Mouse (Mus musculus) testis, adult 2 months (tissue): ENCODE results near the gene Pecam1.

ENCODE experiments used
- CTCF ChIP-seq: fragments of 200-500 bp; IDR thresholded peaks from 2 replicates; pipeline ENCODE4 v1.5.1; 2012; ENCODE audit warnings: low read depth, mild to moderate bottlenecking, inconsistent platforms, low read length, moderate library complexity; ENCODE audit not compliant: control insufficient read depth, insufficient read depth, insufficient replicate concordance
- POLR2A ChIP-seq: fragments of 200-500 bp; IDR thresholded peaks from 2 replicates; pipeline ENCODE4 v1.6.1; 2012; ENCODE audit warnings: low read depth, mild to moderate bottlenecking, inconsistent platforms, low read length, moderate library complexity; ENCODE audit not compliant: control insufficient read depth

DNA sequence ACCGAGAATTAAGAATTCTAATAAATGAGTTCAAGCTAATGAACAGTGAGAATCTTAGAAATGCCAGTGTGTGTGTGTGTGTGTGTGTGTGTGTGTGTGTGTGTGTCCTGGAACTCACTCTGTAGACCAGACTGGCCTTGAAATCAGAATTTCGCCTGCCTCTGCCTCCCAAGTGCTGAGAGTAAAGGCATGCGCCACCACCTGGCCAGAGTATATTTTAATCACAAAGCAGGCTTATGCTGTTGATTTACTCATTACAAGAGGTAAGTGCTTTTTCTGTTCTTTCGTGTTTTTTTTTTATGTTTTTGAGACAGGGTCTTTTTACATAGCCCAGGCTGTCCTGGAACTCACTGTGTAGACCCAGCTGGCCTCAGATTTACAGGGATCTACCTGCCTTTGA is 43.4 kb upstream of the Pecam1 start:
- no peak for TF ChIP-seq CTCF
- no peak for TF ChIP-seq POLR2A
